Mouse (Mus musculus) midbrain, embryonic 13.5 days (tissue): ENCODE measurements around the gene Prss48. TPM values are rescaled to one million over a fixed set of nuclear protein-coding genes. Genes with fewer than 3 reads are reported as not detected.
"Not testable (repeated sequence)": the region's sequence is repeated elsewhere in the genome, so short reads cannot be mapped to it uniquely, and the experiment has no call there.

Experiments used
- ATAC-seq: fragments of 200-750 bp; cut with Nextera tagmentation; 2 replicates; pipeline ENCODE4 v1.8.0; 2017; ENCODE audit warnings: mild to moderate bottlenecking, moderate TSS enrichment, moderate library complexity
- H3K27ac ChIP-seq: fragments of 300-500 bp; sonication (generic); 2 replicates; pipeline ENCODE4 v1.5.1; 2015; ENCODE audit warnings: inconsistent platforms, mild to moderate bottlenecking, moderate library complexity
- H3K27me3 ChIP-seq: fragments of 300-500 bp; sonication (generic); 2 replicates; pipeline ENCODE4 v1.6.1; 2015; ENCODE audit warnings: mild to moderate bottlenecking, inconsistent platforms
- H3K36me3 ChIP-seq: fragments of 300-500 bp; sonication (generic); 2 replicates; pipeline ENCODE4 v1.6.1; 2015; ENCODE audit warnings: mild to moderate bottlenecking, inconsistent platforms
- H3K4me1 ChIP-seq: fragments of 300-500 bp; sonication (generic); replicated peaks from 2 replicates; pipeline ENCODE4 v1.6.1; 2015; ENCODE audit warnings: inconsistent platforms
- H3K4me2 ChIP-seq: fragments of 300-500 bp; sonication (generic); replicated peaks from 2 replicates; pipeline ENCODE4 v1.6.1; 2015; ENCODE audit warnings: moderate library complexity, mild to moderate bottlenecking, inconsistent platforms
- H3K4me3 ChIP-seq: fragments of 300-500 bp; sonication (generic); replicated peaks from 2 replicates; pipeline ENCODE4 v1.5.1; 2015; ENCODE audit warnings: mild to moderate bottlenecking, inconsistent platforms
- H3K9ac ChIP-seq: fragments of 300-500 bp; sonication (generic); replicated peaks from 2 replicates; pipeline ENCODE4 v1.6.1; 2015; ENCODE audit warnings: mild to moderate bottlenecking, inconsistent platforms
- H3K9me3 ChIP-seq: fragments of 300-500 bp; sonication (generic); 2 replicates; pipeline ENCODE4 v1.6.1; 2016; ENCODE audit warnings: mild to moderate bottlenecking, inconsistent platforms
- WGBS: fragments of 180-500 bp; shearing (Covaris S2); methylation state at CpG from one replicate; pipeline ENCODE4 v1.1.7; 2015; 5-methylcytosine and 5-hydroxymethylcytosine counted together
- polyA plus RNA-seq: library from polyadenylated mRNA; unstranded; fragments of >200 nt; fragmentation: Nextera tagmentation; extraction: Ambion mirVana; gene quantifications from 2 replicates; pipeline ENCODE4 v1.2.1, GENCODE M21; 2015

Gene Prss48
- polyA plus RNA-seq, 1 experiment from 2014 or later = not detected

DNA sequence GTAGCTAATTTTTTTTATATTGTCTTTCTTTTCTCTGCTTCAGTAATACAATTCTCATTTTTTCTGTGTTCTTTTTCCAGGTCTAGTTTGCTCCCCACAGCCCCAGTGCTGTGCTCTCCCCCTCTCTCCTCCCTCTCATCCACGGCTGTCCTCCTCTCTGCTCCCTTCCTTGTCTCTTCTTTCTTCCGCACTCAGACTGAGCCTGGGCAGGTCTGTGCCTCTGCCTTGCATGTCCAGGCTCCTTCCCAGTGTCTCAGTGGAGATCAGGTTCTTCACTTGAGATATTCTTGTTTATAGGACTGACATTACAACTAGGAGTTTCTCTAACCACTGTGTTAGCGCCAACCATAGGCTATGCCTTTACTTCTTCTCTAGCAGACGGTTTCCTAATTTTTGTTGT lies 7.6 kb downstream of the Prss48 start:
- no peaks in the 10 kb centered on the region for H3K27me3 ChIP-seq
- H3K9ac ChIP-seq = no peak overlapping the region
- ATAC-seq = no peak
- H3K27ac ChIP-seq = no peak overlapping the region
- H3K9me3 ChIP-seq = no peaks in the 10 kb centered on the region
- no peak overlapping the region for H3K4me3 ChIP-seq
- 87% methylated on average over 4 of the region's 4 CpGs for WGBS
- H3K4me1 ChIP-seq = no peaks in the 10 kb centered on the region
- no peak overlapping the region for H3K4me2 ChIP-seq
- no peaks in the 10 kb centered on the region for H3K36me3 ChIP-seq

GRCm38 (mm10) chr3:85993744-85994143 lies 8.5 kb downstream of the Prss48 start:
- H3K4me3 ChIP-seq = no peak overlapping the region
- WGBS = 78% methylated on average over 11 of the region's 11 CpGs
- no peak overlapping the region for H3K27ac ChIP-seq
- no peak overlapping the region for H3K4me2 ChIP-seq
- no peak for ATAC-seq
- H3K27me3 ChIP-seq = no peaks in the 10 kb centered on the region
- no peak overlapping the region for H3K9ac ChIP-seq
- no peaks in the 10 kb centered on the region for H3K36me3 ChIP-seq
- H3K9me3 ChIP-seq = no peaks in the 10 kb centered on the region
- no peaks in the 10 kb centered on the region for H3K4me1 ChIP-seq

DNA sequence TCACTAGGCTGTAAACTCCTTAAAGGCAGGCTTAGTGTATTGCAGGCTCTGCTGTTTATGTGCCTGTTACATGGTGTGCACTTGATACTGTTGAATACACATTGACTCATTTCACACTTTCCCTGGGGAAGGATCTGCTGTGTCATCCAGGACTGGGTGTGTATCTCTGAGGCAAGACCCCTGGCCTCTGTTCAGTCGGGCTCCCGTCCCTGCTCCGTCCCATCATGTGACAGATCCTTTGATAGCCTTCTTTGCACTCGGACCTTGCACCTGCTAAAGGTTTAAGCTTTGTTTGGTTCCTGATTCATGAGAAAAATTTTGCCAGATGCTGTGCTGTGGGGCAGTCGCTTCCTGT lies 10.5 kb downstream of the Prss48 start:
- no peak for ATAC-seq
- H3K9me3 ChIP-seq = no peaks in the 10 kb centered on the region
- WGBS = 57% methylated on average over 5 of the region's 5 CpGs
- H3K36me3 ChIP-seq = no peaks in the 10 kb centered on the region
- H3K4me1 ChIP-seq = no peaks in the 10 kb centered on the region
- no peak overlapping the region for H3K27ac ChIP-seq
- H3K4me3 ChIP-seq = no peak overlapping the region
- H3K4me2 ChIP-seq = no peak overlapping the region
- no peaks in the 10 kb centered on the region for H3K27me3 ChIP-seq
- no peak overlapping the region for H3K9ac ChIP-seq

DNA sequence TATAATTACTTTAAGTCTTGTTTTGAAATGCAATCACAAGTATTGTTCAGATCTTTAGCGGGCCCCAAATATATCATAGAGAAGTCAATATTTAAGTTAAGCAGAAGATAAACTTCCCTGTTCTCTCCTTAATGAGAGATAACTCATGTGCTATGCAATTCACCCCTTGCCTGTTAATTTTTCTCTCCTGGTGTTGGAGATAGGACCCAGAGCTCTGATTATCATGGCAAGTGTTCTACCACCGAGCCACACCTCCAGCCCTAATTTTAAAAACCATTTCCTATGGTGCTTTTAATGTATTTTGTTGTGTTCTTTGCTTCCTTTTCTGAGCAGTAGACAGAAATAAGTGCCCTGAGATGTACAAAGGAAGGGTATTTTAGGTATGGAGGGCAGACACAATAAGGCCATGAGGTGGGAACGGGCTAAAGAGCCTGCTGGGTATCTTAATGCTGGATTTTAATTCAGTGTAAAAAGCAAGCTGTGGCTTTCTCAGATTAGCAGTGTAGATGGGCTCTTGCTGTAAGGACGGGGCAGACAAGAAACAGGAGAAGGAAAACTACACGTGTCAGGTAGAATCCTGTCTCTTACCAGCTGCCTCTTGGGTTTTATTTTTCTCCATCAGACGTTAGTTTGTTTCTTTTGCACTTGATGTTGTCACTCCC lies 11.0 kb downstream of the Prss48 start:
- no peak overlapping the region for H3K4me3 ChIP-seq
- no peaks in the 10 kb centered on the region for H3K27me3 ChIP-seq
- WGBS = 78% methylated on average over 6 of the region's 6 CpGs
- H3K4me1 ChIP-seq = no peaks in the 10 kb centered on the region
- no peak for ATAC-seq
- H3K27ac ChIP-seq = no peak overlapping the region
- no peak overlapping the region for H3K4me2 ChIP-seq
- H3K9ac ChIP-seq = no peak overlapping the region
- H3K9me3 ChIP-seq = no peaks in the 10 kb centered on the region
- H3K36me3 ChIP-seq = no peaks in the 10 kb centered on the region

- Histone ChIP-seq H3K9ac (no peak overlapping the region), H3K4me1 (no peaks in the 10 kb centered on the region), H3K36me3 (no peaks in the 10 kb centered on the region), H3K27ac (no peak overlapping the region), H3K4me2 (no peak overlapping the region), H3K27me3 (no peaks in the 10 kb centered on the region), H3K4me3 (no peak overlapping the region), H3K9me3 (no peaks in the 10 kb centered on the region)
- WGBS = 87% methylated on average over 2 of the region's 2 CpGs
- ATAC-seq = no peak
These were observed 15.1 kb downstream of the Prss48 start for GRCm38 (mm10) chr3:85987225-85987624.

GRCm38 (mm10) chr3:85984537-85984936 lies 17.8 kb downstream of the Prss48 start:
- Histone ChIP-seq H3K4me1 (no peaks in the 10 kb centered on the region), H3K9me3 (no peaks in the 10 kb centered on the region), H3K27ac (no peak overlapping the region), H3K4me2 (no peak overlapping the region), H3K4me3 (no peak overlapping the region), H3K36me3 (no peaks in the 10 kb centered on the region), H3K27me3 (no peaks in the 10 kb centered on the region), H3K9ac (no peak overlapping the region)
- 96% methylated on average over 6 of the region's 6 CpGs for WGBS
- ATAC-seq = no peak

DNA sequence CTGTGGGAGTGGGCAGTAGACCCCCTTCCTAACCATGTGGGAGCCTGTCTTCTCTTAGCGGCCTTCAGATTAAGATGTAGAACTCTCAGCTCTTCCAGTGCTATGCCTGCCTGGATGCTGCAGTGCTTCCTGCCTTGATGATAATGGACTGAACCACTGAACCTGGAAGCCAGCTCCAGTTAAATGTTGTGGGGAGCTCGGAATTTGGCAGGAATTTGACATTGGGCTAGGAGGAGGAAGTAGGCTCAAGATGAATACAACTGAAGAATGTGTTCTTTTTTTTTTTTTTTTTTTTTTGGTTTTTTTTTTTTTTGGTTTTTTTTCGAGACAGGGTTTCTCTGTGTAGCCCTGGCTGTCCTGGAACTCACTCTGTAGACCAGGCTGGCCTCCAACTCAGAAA lies 20.5 kb downstream of the Prss48 start:
- not testable (repeated sequence) for H3K4me1 ChIP-seq, ATAC-seq, H3K36me3 ChIP-seq, H3K4me3 ChIP-seq, H3K9me3 ChIP-seq, H3K27ac ChIP-seq, H3K9ac ChIP-seq, H3K27me3 ChIP-seq, H3K4me2 ChIP-seq
- 95% methylated on average over 3 of the region's 3 CpGs for WGBS

DNA sequence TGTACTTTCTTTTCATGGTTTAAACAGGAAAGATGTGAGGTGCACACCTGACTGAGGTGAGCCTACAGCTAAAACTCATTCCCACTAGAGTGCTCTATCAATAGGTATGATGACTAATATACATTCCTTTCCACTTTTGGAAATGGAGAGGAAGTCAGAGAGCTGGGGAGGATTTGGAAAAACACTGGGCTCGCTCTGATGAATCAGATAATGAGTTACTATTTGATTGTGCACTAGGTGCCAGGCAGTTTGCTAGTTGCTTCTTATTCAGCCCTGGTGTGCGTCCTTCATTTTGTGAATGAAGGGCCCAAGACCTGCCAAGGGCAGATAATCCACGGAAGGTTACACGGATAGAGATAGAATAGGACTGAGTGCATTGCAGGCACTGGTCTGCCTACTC lies 22.3 kb downstream of the Prss48 start:
- Histone ChIP-seq H3K27me3 (no peaks in the 10 kb centered on the region), H3K9ac (no peak overlapping the region), H3K4me2 (no peak overlapping the region), H3K36me3 (no peaks in the 10 kb centered on the region), H3K4me1 (no peaks in the 10 kb centered on the region), H3K9me3 (no peaks in the 10 kb centered on the region), H3K4me3 (no peak overlapping the region), H3K27ac (no peak overlapping the region)
- WGBS = 95% methylated on average over 4 of the region's 4 CpGs
- ATAC-seq = no peak

GRCm38 (mm10) chr3:85974451-85974850 lies 27.8 kb downstream of the Prss48 start:
- H3K4me2 ChIP-seq = no peak overlapping the region
- peaks cover 13% of the 10 kb centered on the region for H3K4me1 ChIP-seq
- no peak overlapping the region for H3K4me3 ChIP-seq
- H3K27ac ChIP-seq = no peak overlapping the region
- no peaks in the 10 kb centered on the region for H3K36me3 ChIP-seq
- no peak overlapping the region for H3K9ac ChIP-seq
- 84% methylated on average over 4 of the region's 4 CpGs for WGBS
- ATAC-seq = no peak
- H3K9me3 ChIP-seq = no peaks in the 10 kb centered on the region
- 0 out of 2 replicates have a peak, but pooled peaks cover 4% of the 10 kb centered on the region for H3K27me3 ChIP-seq

DNA sequence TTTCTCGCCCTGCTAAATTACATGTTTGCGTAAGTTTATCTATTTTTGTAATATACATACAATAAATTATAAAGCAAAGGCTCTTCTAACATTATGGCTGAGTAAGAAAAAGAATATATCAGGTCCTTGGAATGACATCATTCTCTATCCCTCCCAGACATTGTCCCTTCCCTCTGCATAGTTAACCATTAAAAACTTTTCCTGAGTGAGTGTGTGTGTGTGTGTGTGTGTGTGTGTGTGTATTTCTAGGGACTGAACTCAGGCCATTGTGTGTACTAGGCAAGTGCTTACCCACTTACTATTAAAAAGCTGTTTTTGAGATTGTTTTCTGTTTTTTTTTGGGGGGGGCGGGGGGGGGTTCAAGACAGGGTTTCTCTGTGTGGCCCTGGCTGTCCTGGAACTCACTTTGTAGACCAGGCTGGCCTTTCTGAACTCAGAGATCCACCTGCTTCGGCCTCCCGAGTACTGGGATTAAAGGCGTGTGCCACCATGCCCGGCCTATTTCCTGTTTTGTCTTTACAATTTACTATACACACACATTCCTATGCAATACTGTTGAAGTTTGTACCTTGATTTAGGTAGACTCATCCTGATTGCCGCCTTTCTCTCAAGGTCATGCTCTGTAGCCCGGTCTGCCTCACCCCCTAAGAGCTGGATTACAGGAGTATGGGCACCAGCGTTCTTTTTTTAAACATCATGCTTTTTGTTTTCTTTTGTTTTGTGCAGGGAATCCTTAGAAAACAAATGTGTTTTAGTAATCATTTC lies 28.7 kb downstream of the Prss48 start:
- Histone ChIP-seq H3K4me2 (no peak overlapping the region), H3K4me3 (no peak overlapping the region), H3K36me3 (no peaks in the 10 kb centered on the region), H3K27me3 (0 out of 2 replicates have a peak, but pooled peaks cover 5% of the 10 kb centered on the region), H3K9me3 (no peaks in the 10 kb centered on the region), H3K9ac (no peak overlapping the region), H3K27ac (no peak overlapping the region), H3K4me1 (peaks cover 13% of the 10 kb centered on the region)
- WGBS = 89% methylated on average over 10 of the region's 10 CpGs
- ATAC-seq = no peak

DNA sequence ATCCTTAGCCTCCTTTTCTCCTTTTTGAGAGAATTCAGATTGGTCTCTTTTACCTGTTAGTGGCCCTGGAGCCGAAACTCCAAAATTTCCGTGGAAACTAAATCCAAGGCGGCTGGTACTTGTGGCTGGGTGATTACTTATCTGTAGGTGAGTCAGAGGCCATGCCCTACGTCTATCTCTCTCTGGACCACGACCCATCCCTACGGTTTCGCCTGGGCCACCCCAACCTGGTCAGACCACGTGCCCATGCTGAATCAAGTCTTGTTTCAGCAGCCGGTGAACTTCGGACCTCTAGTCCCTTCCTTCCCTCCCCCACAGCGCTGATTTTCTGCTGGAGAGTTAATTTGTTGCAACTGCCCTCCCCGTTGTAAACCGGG lies 30.7 kb downstream of the Prss48 start:
- peak overlapping the region; percentile 87 for H3K9ac ChIP-seq
- peak; percentile 42; the same call in 1 of the 2 replicates for ATAC-seq
- 3% methylated on average over 13 of the region's 13 CpGs for WGBS
- no peaks in the 10 kb centered on the region for H3K9me3 ChIP-seq
- H3K4me3 ChIP-seq = peak overlapping the region; percentile 76
- 0 out of 2 replicates have a peak, but pooled peaks cover 5% of the 10 kb centered on the region for H3K27me3 ChIP-seq
- H3K4me2 ChIP-seq = peak overlapping the region; percentile 88
- H3K36me3 ChIP-seq = no peaks in the 10 kb centered on the region
- H3K27ac ChIP-seq = no peak overlapping the region
- H3K4me1 ChIP-seq = peaks cover 13% of the 10 kb centered on the region

DNA sequence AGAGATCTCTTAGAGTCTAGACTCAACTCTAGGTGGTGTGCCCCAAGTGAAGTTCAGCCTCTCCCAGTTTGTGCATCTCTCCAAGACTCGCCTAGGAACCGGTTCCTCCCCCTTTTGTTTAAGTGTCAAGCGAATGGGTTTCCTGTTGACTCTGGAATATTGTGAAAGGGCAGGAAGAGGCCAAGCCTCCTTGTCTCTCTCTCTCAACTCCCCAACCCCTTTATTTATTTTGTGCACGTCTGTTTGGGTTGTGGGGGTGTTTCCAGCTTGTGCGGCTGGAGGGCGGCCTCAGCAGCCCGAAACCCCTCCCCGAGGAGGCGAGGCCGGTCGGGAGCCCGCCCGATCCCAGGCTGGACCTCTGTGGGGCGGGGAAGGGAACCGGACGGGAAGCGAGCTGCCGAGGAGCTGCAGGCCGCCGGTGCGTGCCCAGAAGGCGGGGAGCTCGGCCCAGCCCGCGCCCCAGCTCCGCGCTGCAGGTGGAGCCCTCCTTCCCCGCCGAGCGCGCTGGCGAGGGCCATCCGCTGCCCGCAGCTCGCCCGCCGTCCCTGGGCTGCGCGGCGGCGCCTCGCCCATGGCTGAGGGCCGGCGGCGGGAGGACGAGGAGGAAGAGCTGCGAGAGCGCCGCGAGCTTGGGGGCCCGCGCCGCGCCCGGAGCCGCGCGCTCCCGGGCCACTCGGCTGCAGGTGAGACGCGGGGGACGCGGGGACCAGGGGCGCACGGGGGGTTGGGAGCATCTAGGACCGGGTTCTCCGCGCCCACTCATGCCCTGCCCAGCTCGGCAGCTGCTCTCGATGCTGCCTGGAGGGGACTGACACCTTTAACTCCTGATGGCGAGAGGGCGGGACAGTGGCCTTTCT lies 31.3 kb downstream of the Prss48 start, which contains the start of gene Sh3d19:
Sh3d19 (plus strand) TSS at position 368 of the 857 bp plus-strand sequence.
- ATAC-seq = peak; percentile 93
- Histone ChIP-seq H3K9ac (peak within 1 kb of the TSS; percentile 87), H3K4me3 (peak within 1 kb of the TSS; percentile 76), H3K27ac (peak within 1 kb of the TSS; percentile 51), H3K9me3 (no peaks in the 10 kb centered on the region), H3K4me1 (peaks cover 13% of the 10 kb centered on the region), H3K27me3 (0 out of 2 replicates have a peak, but pooled peaks cover 5% of the 10 kb centered on the region), H3K4me2 (peak within 1 kb of the TSS; percentile 88), H3K36me3 (no peaks in the 10 kb centered on the region)
- under 1% methylated on average over 64 of the region's 73 CpGs for WGBS
